Mouse (Mus musculus) heart, postnatal 0 days (tissue): ENCODE data around the gene Srpk2.

ENCODE experiments used
- CTCF ChIP-seq: IDR thresholded peaks from 2 replicates; pipeline ENCODE4 v1.5.1; 2016; ENCODE audit warnings: antibody characterized with exemption, control low read depth, low read depth
- EP300 ChIP-seq: IDR thresholded peaks from 2 replicates; pipeline ENCODE4 v1.6.1; 2016; ENCODE audit warnings: antibody characterized with exemption, low read depth

- TF ChIP-seq CTCF (no peak), EP300 (no peak)
Observed at GRCm38 (mm10) chr5:23524621-23525020, 159.8 kb downstream of the Srpk2 start.
